Mouse (Mus musculus) embryonic facial prominence, embryonic 11.5 days (tissue): ENCODE measurements around the gene Eif2b1. TPM values are rescaled to one million over a fixed set of nuclear protein-coding genes. Genes with fewer than 3 reads are reported as not detected.
"Not testable (repeated sequence)": the region's sequence is repeated elsewhere in the genome, so short reads cannot be mapped to it uniquely, and the experiment has no call there.

Source experiments
- ATAC-seq: fragments of 200-750 bp; cut with Nextera tagmentation; replicated peaks from 2 replicates; pipeline ENCODE4 v1.8.0; 2017; ENCODE audit warnings: low read depth; ENCODE audit not compliant: insufficient number of reproducible peaks, low FRiP score, low TSS enrichment
- DNase-seq: peaks from one replicate; pipeline ENCODE4 v3.0.0-alpha.2; 2015; ENCODE audit warnings: low spot score
- H3K27ac ChIP-seq: fragments of 300-500 bp; sonication (generic); replicated peaks from 2 replicates; pipeline ENCODE4 v1.5.1; 2014; ENCODE audit warnings: mild to moderate bottlenecking, low read depth, low read length, control low read depth
- H3K27me3 ChIP-seq: fragments of 300-500 bp; sonication (generic); 2 replicates; pipeline ENCODE4 v1.6.1; 2014; ENCODE audit warnings: mild to moderate bottlenecking, low read length, moderate library complexity, mixed read lengths; ENCODE audit not compliant: control insufficient read depth, insufficient read depth
- H3K36me3 ChIP-seq: fragments of 300-500 bp; sonication (generic); replicated peaks from 2 replicates; pipeline ENCODE4 v1.6.1; 2014; ENCODE audit warnings: low read depth, mild to moderate bottlenecking, low read length, moderate library complexity, mixed read lengths; ENCODE audit not compliant: control insufficient read depth, insufficient read depth
- H3K4me1 ChIP-seq: fragments of 300-500 bp; sonication (generic); 2 replicates; pipeline ENCODE4 v1.6.1; 2014; ENCODE audit warnings: low read length, mixed read lengths; ENCODE audit not compliant: control insufficient read depth, insufficient read depth
- H3K4me2 ChIP-seq: fragments of 300-500 bp; sonication (generic); 2 replicates; pipeline ENCODE4 v1.6.1; 2014; ENCODE audit warnings: low read depth, mild to moderate bottlenecking, control low read depth, low read length, moderate library complexity
- H3K4me3 ChIP-seq: fragments of 300-500 bp; sonication (generic); 2 replicates; pipeline ENCODE4 v1.5.1; 2014; ENCODE audit warnings: low read depth, low read length, control low read depth
- H3K9ac ChIP-seq: fragments of 300-500 bp; sonication (generic); replicated peaks from 2 replicates; pipeline ENCODE4 v1.6.1; 2014; ENCODE audit warnings: mild to moderate bottlenecking, control low read depth, low read length
- H3K9me3 ChIP-seq: fragments of 300-500 bp; sonication (generic); replicated peaks from 2 replicates; pipeline ENCODE4 v1.6.1; 2016; ENCODE audit warnings: mild to moderate bottlenecking, low read length, inconsistent platforms, mixed read lengths; ENCODE audit not compliant: control insufficient read depth
- WGBS: fragments of 180-500 bp; shearing (Covaris S2); extraction: QIAGEN DNeasy Blood & Tissue Kit; methylation state at CpG from one replicate; pipeline ENCODE4 v1.1.7; 2014; 5-methylcytosine and 5-hydroxymethylcytosine counted together
- polyA plus RNA-seq: library from polyadenylated mRNA; unstranded; fragments of >200 nt; fragmentation: Nextera tagmentation; extraction: Ambion mirVana; gene quantifications from 2 replicates; pipeline ENCODE4 v1.2.1, GENCODE M21; 2014

The Eif2b1 gene
- polyA plus RNA-seq, 1 experiment from 2014 or later = 95.1 TPM

GRCm38 (mm10) chr5:124555145-124555544 lies 23.8 kb downstream of the Eif2b1 start:
- Histone ChIP-seq H3K4me3 (no peak overlapping the region), H3K9me3 (no peaks in the 10 kb centered on the region), H3K27me3 (no peaks in the 10 kb centered on the region), H3K36me3 (peaks cover 4% of the 10 kb centered on the region; the same call in 1 of the 2 replicates), H3K9ac (no peak overlapping the region), H3K4me1 (no peaks in the 10 kb centered on the region), H3K27ac (no peak overlapping the region), H3K4me2 (no peak overlapping the region)
- WGBS = 78% methylated on average over 1 of the region's 1 CpGs
- ATAC-seq (no peak), DNase-seq (peak; percentile 39)

- no peak overlapping the region for H3K4me3 ChIP-seq
- peak overlapping the region; percentile 69; the same call in 1 of the 2 replicates for H3K4me2 ChIP-seq
- DNase-seq (no peak), ATAC-seq (no peak)
- no peak overlapping the region for H3K27ac ChIP-seq
- H3K9ac ChIP-seq = no peak overlapping the region
- no peaks in the 10 kb centered on the region for H3K9me3 ChIP-seq
- H3K36me3 ChIP-seq = peaks cover 4% of the 10 kb centered on the region; the same call in 1 of the 2 replicates
- 55% methylated on average over 6 of the region's 6 CpGs for WGBS
- H3K4me1 ChIP-seq = no peaks in the 10 kb centered on the region
- no peaks in the 10 kb centered on the region for H3K27me3 ChIP-seq
Measured at GRCm38 (mm10) chr5:124553607-124554006, 25.3 kb downstream of the Eif2b1 start.

DNA sequence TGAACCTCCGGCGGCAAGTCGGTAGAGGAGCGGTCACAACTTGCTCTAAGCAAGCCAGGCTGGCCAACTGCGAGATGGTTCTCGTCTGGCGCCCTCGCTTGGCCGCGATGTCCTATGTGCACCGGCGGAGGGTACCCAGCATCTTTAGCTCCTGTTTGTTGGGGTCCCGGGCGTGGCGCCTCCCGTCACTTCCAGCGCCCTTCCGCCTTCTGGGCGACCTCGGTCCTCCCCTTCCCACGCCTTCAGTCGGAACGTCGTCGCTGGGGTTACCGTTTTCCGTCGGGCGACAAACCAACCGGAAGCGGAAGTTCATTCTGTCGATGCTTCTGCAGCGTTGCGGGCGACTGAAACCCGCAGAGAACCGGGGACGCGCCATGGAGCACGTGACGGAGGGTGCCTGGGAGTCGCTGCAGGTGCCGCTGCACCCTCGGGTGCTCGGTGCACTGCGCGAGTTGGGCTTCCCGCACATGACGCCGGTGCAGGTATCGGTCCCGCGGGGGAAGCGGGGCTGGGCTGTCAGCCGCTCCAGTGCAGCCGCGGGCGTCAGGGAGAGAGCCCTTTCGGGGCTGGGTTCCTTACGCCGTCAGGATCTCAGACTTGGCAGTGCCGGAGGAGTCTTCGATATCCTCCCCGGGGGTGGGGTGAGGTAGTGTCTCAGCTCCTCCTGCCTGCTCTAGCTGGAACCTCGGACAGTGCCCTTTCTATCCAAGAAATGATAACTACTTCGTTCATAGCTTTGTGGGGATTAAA lies 26.2 kb downstream of the Eif2b1 start, which contains the start of gene Ddx55:
Gene Ddx55, plus strand, starts transcription at position 307 of the 750 bp plus-strand sequence.
- H3K4me3 ChIP-seq = peak within 1 kb of the TSS; percentile 78
- no peaks in the 10 kb centered on the region for H3K4me1 ChIP-seq
- H3K27me3 ChIP-seq = no peaks in the 10 kb centered on the region
- H3K9ac ChIP-seq = peak within 1 kb of the TSS; percentile 73
- peak within 1 kb of the TSS; percentile 69 for H3K4me2 ChIP-seq
- DNase-seq = peak; percentile 97
- ATAC-seq = peak; percentile 81
- under 1% methylated on average over 66 of the region's 66 CpGs for WGBS
- peak within 1 kb of the TSS; percentile 53 for H3K27ac ChIP-seq
- H3K36me3 ChIP-seq = peaks cover 4% of the 10 kb centered on the region; the same call in 1 of the 2 replicates
- H3K9me3 ChIP-seq = no peaks in the 10 kb centered on the region

GRCm38 (mm10) chr5:124552094-124552472 lies 26.8 kb downstream of the Eif2b1 start:
- Histone ChIP-seq H3K27me3 (no peaks in the 10 kb centered on the region), H3K9me3 (no peaks in the 10 kb centered on the region), H3K4me2 (peak overlapping the region; percentile 69), H3K4me3 (peak overlapping the region; percentile 78), H3K9ac (peak overlapping the region; percentile 73), H3K27ac (peak overlapping the region; percentile 53), H3K36me3 (peaks cover 4% of the 10 kb centered on the region; the same call in 1 of the 2 replicates), H3K4me1 (no peaks in the 10 kb centered on the region)
- ATAC-seq (no peak), DNase-seq (peak; percentile 26)
- 11% methylated on average over 9 of the region's 9 CpGs for WGBS

GRCm38 (mm10) chr5:124551349-124552093 lies 27.4 kb downstream of the Eif2b1 start:
- H3K9me3 ChIP-seq, H3K4me2 ChIP-seq, H3K36me3 ChIP-seq, H3K27ac ChIP-seq, H3K27me3 ChIP-seq, H3K4me1 ChIP-seq, ATAC-seq, H3K9ac ChIP-seq: not testable (repeated sequence)
- peak overlapping the region; percentile 78; the same call in 1 of the 2 replicates for H3K4me3 ChIP-seq
- DNase-seq = peak; percentile 40
- 33% methylated on average over 5 of the region's 5 CpGs for WGBS

DNA sequence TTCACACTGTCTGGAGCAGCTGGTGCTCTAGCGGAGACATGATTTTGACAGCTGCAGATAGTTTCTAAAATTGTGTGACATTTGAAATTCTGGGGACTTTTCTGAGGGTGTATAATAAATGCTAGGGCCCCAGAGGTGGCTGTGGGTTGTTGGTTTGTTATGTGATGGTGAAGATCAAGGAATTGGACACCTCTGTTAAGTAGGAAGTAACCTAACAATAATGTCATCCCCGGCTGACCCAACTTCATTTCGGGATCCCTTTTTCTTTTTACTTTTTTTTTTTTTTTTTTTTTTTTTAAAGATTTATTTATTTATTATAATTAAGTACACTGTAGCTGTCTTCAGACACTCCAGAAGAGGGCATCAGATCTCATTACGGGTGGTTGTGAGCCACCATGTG lies 28.2 kb downstream of the Eif2b1 start:
- 72% methylated on average over 4 of the region's 4 CpGs for WGBS
- peaks cover 14% of the 10 kb centered on the region for H3K36me3 ChIP-seq
- not testable (repeated sequence) for ATAC-seq, H3K9me3 ChIP-seq, H3K27ac ChIP-seq, H3K9ac ChIP-seq, DNase-seq, H3K4me1 ChIP-seq, H3K4me3 ChIP-seq, H3K4me2 ChIP-seq, H3K27me3 ChIP-seq

DNA sequence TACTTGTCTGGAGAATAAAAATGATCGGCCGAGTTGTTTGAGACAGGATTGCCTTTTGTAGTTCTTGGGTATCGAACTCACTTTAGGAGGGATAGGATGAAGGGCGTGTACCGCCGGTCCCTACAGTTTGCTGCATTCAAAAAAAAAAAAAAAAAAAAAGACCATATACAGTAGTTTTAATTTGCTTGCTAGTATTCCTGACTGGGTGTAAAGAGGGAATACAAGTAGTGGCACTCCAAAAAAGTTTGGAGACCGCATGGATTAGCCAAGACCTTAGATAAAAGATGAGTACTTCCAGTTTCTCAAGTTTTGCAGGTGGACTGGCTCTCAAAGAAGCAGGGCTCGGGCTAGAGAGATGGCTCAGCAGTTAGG lies 37.3 kb downstream of the Eif2b1 start:
- Histone ChIP-seq H3K27ac (no peak overlapping the region), H3K27me3 (no peaks in the 10 kb centered on the region), H3K4me2 (peak overlapping the region; percentile 33), H3K36me3 (peaks cover 15% of the 10 kb centered on the region), H3K9me3 (no peaks in the 10 kb centered on the region), H3K9ac (peak overlapping the region; percentile 71), H3K4me3 (peak overlapping the region; percentile 94), H3K4me1 (peaks cover 3% of the 10 kb centered on the region; the same call in 1 of the 2 replicates)
- ATAC-seq (no peak), DNase-seq (no peak)
- 17% methylated on average over 8 of the region's 8 CpGs for WGBS
